Mouse (Mus musculus) neural tube, embryonic 13.5 days (tissue): ENCODE results near the gene Usp18. TPM values are rescaled to one million over a fixed set of nuclear protein-coding genes. Genes with fewer than 3 reads are reported as not detected.

Experiments
- ATAC-seq: fragments of 200-750 bp; cut with Nextera tagmentation; 2 replicates; pipeline ENCODE4 v1.8.0; 2017; ENCODE audit warnings: low read depth, mild to moderate bottlenecking, moderate TSS enrichment, moderate library complexity
- H3K27ac ChIP-seq: fragments of 300-500 bp; sonication (generic); replicated peaks from 2 replicates; pipeline ENCODE4 v1.5.1; 2015; ENCODE audit warnings: moderate library complexity, mild to moderate bottlenecking, inconsistent platforms
- H3K27me3 ChIP-seq: fragments of 300-500 bp; sonication (generic); 2 replicates; pipeline ENCODE4 v1.6.1; 2015; ENCODE audit warnings: mild to moderate bottlenecking, inconsistent platforms
- H3K36me3 ChIP-seq: fragments of 300-500 bp; sonication (generic); 2 replicates; pipeline ENCODE4 v1.6.1; 2015; ENCODE audit warnings: mild to moderate bottlenecking, inconsistent platforms
- H3K4me1 ChIP-seq: fragments of 300-500 bp; sonication (generic); replicated peaks from 2 replicates; pipeline ENCODE4 v1.6.1; 2015; ENCODE audit warnings: inconsistent platforms
- H3K4me2 ChIP-seq: fragments of 300-500 bp; sonication (generic); 2 replicates; pipeline ENCODE4 v1.6.1; 2015; ENCODE audit warnings: inconsistent platforms, mild to moderate bottlenecking, moderate library complexity
- H3K4me3 ChIP-seq: fragments of 300-500 bp; sonication (generic); 2 replicates; pipeline ENCODE4 v1.5.1; 2015; ENCODE audit warnings: mild to moderate bottlenecking, inconsistent platforms
- H3K9ac ChIP-seq: fragments of 300-500 bp; sonication (generic); 2 replicates; pipeline ENCODE4 v1.6.1; 2015; ENCODE audit warnings: moderate library complexity, mild to moderate bottlenecking, inconsistent platforms
- H3K9me3 ChIP-seq: fragments of 300-500 bp; sonication (generic); 2 replicates; pipeline ENCODE4 v1.6.1; 2016; ENCODE audit warnings: inconsistent platforms
- WGBS: fragments of 180-500 bp; shearing (Covaris S2); methylation state at CpG from one replicate; pipeline ENCODE4 v1.1.7; 2015; 5-methylcytosine and 5-hydroxymethylcytosine counted together
- polyA plus RNA-seq: library from polyadenylated mRNA; unstranded; fragments of >200 nt; fragmentation: Nextera tagmentation; extraction: Ambion mirVana; gene quantifications from 2 replicates; pipeline ENCODE4 v1.2.1, GENCODE M21; 2015

Usp18 gene
- 1.0 and 2.9 TPM in 2 replicates for polyA plus RNA-seq

- H3K9ac ChIP-seq: peak within 1 kb of the TSS; percentile 72
- H3K4me1 ChIP-seq: peaks cover 12% of the 10 kb centered on the region
- H3K9me3 ChIP-seq: no peaks in the 10 kb centered on the region
- peaks cover 21% of the 10 kb centered on the region for H3K27me3 ChIP-seq
- H3K36me3 ChIP-seq: no peaks in the 10 kb centered on the region
- 11% methylated on average over 35 of the region's 35 CpGs for WGBS
- no peak within 1 kb of the TSS for H3K27ac ChIP-seq
- peak within 1 kb of the TSS; percentile 53 for H3K4me3 ChIP-seq
- peak within 1 kb of the TSS; percentile 80 for H3K4me2 ChIP-seq
- ATAC-seq: peak; percentile 95
Observed at GRCm38 (mm10) chr6:121245127-121246036, at the start of gene Usp18. Gene Usp18 (plus strand): TSS chr6:121245906.

GRCm38 (mm10) chr6:121197807-121198365 is 47.8 kb upstream of the Usp18 start:
- peaks cover 42% of the 10 kb centered on the region for H3K36me3 ChIP-seq
- no peak for ATAC-seq
- no peak overlapping the region for H3K27ac ChIP-seq
- no peaks in the 10 kb centered on the region for H3K9me3 ChIP-seq
- no peak overlapping the region for H3K9ac ChIP-seq
- H3K4me1 ChIP-seq: no peaks in the 10 kb centered on the region
- H3K27me3 ChIP-seq: no peaks in the 10 kb centered on the region
- H3K4me3 ChIP-seq: no peak overlapping the region
- H3K4me2 ChIP-seq: no peak overlapping the region
- WGBS: 40% methylated on average over 9 of the region's 9 CpGs

- H3K9ac ChIP-seq: no peak overlapping the region
- H3K4me3 ChIP-seq: no peak overlapping the region
- ATAC-seq: no peak
- H3K4me1 ChIP-seq: no peaks in the 10 kb centered on the region
- 79% methylated on average over 4 of the region's 4 CpGs for WGBS
- no peak overlapping the region for H3K4me2 ChIP-seq
- H3K9me3 ChIP-seq: no peaks in the 10 kb centered on the region
- H3K36me3 ChIP-seq: peaks cover 17% of the 10 kb centered on the region
- H3K27ac ChIP-seq: no peak overlapping the region
- H3K27me3 ChIP-seq: no peaks in the 10 kb centered on the region
Observed at GRCm38 (mm10) chr6:121200458-121200857, 45.2 kb upstream of the Usp18 start.

- H3K4me1 ChIP-seq: no peaks in the 10 kb centered on the region
- 62% methylated on average over 5 of the region's 5 CpGs for WGBS
- H3K27me3 ChIP-seq: no peaks in the 10 kb centered on the region
- peaks cover 3% of the 10 kb centered on the region for H3K36me3 ChIP-seq
- no peak overlapping the region for H3K9ac ChIP-seq
- H3K4me2 ChIP-seq: no peak overlapping the region
- H3K4me3 ChIP-seq: no peak overlapping the region
- no peaks in the 10 kb centered on the region for H3K9me3 ChIP-seq
- H3K27ac ChIP-seq: no peak overlapping the region
- ATAC-seq: no peak
Observed at GRCm38 (mm10) chr6:121202026-121202425, 43.7 kb upstream of the Usp18 start.

GRCm38 (mm10) chr6:121206481-121206880 is 39.2 kb upstream of the Usp18 start:
- peaks cover 14% of the 10 kb centered on the region for H3K4me1 ChIP-seq
- ATAC-seq: no peak
- 90% methylated on average over 5 of the region's 5 CpGs for WGBS
- no peak overlapping the region for H3K27ac ChIP-seq
- H3K9ac ChIP-seq: no peak overlapping the region
- no peak overlapping the region for H3K4me3 ChIP-seq
- peaks cover 25% of the 10 kb centered on the region for H3K27me3 ChIP-seq
- no peaks in the 10 kb centered on the region for H3K9me3 ChIP-seq
- no peaks in the 10 kb centered on the region; the same call in 1 of the 2 replicates for H3K36me3 ChIP-seq
- H3K4me2 ChIP-seq: no peak overlapping the region

- Histone ChIP-seq H3K4me2 (no peak overlapping the region), H3K9me3 (no peaks in the 10 kb centered on the region), H3K9ac (no peak overlapping the region), H3K36me3 (no peaks in the 10 kb centered on the region), H3K4me3 (no peak overlapping the region), H3K27ac (no peak overlapping the region), H3K4me1 (peaks cover 19% of the 10 kb centered on the region), H3K27me3 (peaks cover 39% of the 10 kb centered on the region)
- no peak for ATAC-seq
- WGBS: 88% methylated on average over 2 of the region's 2 CpGs
Observed at GRCm38 (mm10) chr6:121209584-121209983, 36.1 kb upstream of the Usp18 start.

- Histone ChIP-seq H3K27ac (no peak within 1 kb of the TSS), H3K36me3 (no peaks in the 10 kb centered on the region), H3K27me3 (peaks cover 39% of the 10 kb centered on the region), H3K9me3 (no peaks in the 10 kb centered on the region), H3K4me3 (peak within 1 kb of the TSS; percentile 45), H3K4me2 (peak within 1 kb of the TSS; percentile 91), H3K9ac (peak within 1 kb of the TSS; percentile 67), H3K4me1 (peaks cover 19% of the 10 kb centered on the region)
- WGBS: 7% methylated on average over 30 of the region's 30 CpGs
- ATAC-seq: peak; percentile 66
Observed at GRCm38 (mm10) chr6:121210149-121210925, 35.4 kb upstream of the Usp18 start, which contains the start of gene Tuba8. Gene Tuba8 (plus strand): TSS chr6:121210696.

GRCm38 (mm10) chr6:121210926-121211289 is 34.8 kb upstream of the Usp18 start:
- Histone ChIP-seq H3K36me3 (no peaks in the 10 kb centered on the region), H3K4me3 (peak overlapping the region; percentile 45), H3K9me3 (no peaks in the 10 kb centered on the region), H3K27me3 (peaks cover 39% of the 10 kb centered on the region), H3K4me2 (peak overlapping the region; percentile 91), H3K27ac (no peak overlapping the region), H3K4me1 (peaks cover 19% of the 10 kb centered on the region), H3K9ac (peak overlapping the region; percentile 67)
- 3% methylated on average over 12 of the region's 12 CpGs for WGBS
- ATAC-seq: peak; percentile 40

GRCm38 (mm10) chr6:121211743-121212142 is 34.0 kb upstream of the Usp18 start:
- H3K36me3 ChIP-seq: no peaks in the 10 kb centered on the region
- H3K4me3 ChIP-seq: peak overlapping the region; percentile 45; the same call in 1 of the 2 replicates
- 6% methylated on average over 5 of the region's 5 CpGs for WGBS
- no peaks in the 10 kb centered on the region for H3K9me3 ChIP-seq
- H3K27ac ChIP-seq: no peak overlapping the region
- no peak for ATAC-seq
- H3K27me3 ChIP-seq: peaks cover 39% of the 10 kb centered on the region
- no peak overlapping the region for H3K9ac ChIP-seq
- peak overlapping the region; percentile 91 for H3K4me2 ChIP-seq
- H3K4me1 ChIP-seq: peaks cover 19% of the 10 kb centered on the region

GRCm38 (mm10) chr6:121212988-121213387 is 32.7 kb upstream of the Usp18 start:
- Histone ChIP-seq H3K9ac (no peak overlapping the region), H3K27me3 (peaks cover 39% of the 10 kb centered on the region), H3K27ac (no peak overlapping the region), H3K4me1 (peaks cover 19% of the 10 kb centered on the region), H3K36me3 (no peaks in the 10 kb centered on the region), H3K4me3 (no peak overlapping the region), H3K9me3 (no peaks in the 10 kb centered on the region), H3K4me2 (no peak overlapping the region)
- WGBS: 86% methylated on average over 4 of the region's 4 CpGs
- ATAC-seq: no peak

GRCm38 (mm10) chr6:121214221-121214620 is 31.5 kb upstream of the Usp18 start:
- H3K36me3 ChIP-seq: no peaks in the 10 kb centered on the region
- peaks cover 36% of the 10 kb centered on the region for H3K27me3 ChIP-seq
- H3K9ac ChIP-seq: no peak overlapping the region
- 89% methylated on average over 5 of the region's 5 CpGs for WGBS
- no peak overlapping the region for H3K4me3 ChIP-seq
- ATAC-seq: no peak
- H3K27ac ChIP-seq: no peak overlapping the region
- no peak overlapping the region for H3K4me2 ChIP-seq
- H3K4me1 ChIP-seq: peaks cover 19% of the 10 kb centered on the region
- H3K9me3 ChIP-seq: no peaks in the 10 kb centered on the region
